Mouse (Mus musculus) thymus, postnatal 36 days (tissue): ENCODE results near the gene D430042O09Rik.

ENCODE experiments used
- DNase-seq, 2 experiments: peaks; one replicate each; pipeline ENCODE4 v3.0.0; 2022; ENCODE audit warnings: mixed read lengths in 2 of 2

D430042O09Rik gene

DNA sequence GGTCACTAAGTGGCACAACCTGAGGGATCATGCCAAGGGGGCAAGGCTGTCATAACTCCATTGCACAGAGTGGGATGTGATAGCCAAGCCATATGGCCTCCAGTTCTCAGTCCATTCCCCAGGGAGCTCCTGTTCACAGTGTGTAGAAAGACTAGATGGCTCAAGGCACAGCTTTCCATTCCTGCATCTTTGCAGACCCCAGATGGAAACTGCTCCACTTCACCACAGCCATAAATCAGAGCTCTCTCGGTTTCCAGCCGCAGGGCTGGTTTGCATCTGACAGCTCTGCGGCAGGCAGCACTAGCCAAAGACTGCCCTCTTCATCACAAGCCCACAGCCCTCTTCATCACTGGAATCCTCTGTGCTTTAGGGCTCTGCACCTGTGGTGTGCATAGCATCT, 108.0 kb downstream of the D430042O09Rik start:
- DNase-seq: no peak

- DNase-seq: no peak
These were observed 110.6 kb downstream of the D430042O09Rik start for GRCm38 (mm10) chr7:125818301-125818712.

- no peak for DNase-seq
These were observed 112.5 kb downstream of the D430042O09Rik start for GRCm38 (mm10) chr7:125820233-125820632.

GRCm38 (mm10) chr7:125826425-125826824, 118.7 kb downstream of the D430042O09Rik start:
- no peak for DNase-seq

GRCm38 (mm10) chr7:125826887-125827286, 119.2 kb downstream of the D430042O09Rik start:
- no peak for DNase-seq

- DNase-seq: no peak
These were observed 119.7 kb downstream of the D430042O09Rik start for GRCm38 (mm10) chr7:125827420-125827819.

- no peak for DNase-seq
These were observed 120.9 kb downstream of the D430042O09Rik start for GRCm38 (mm10) chr7:125828561-125828960.

GRCm38 (mm10) chr7:125829121-125829666, 121.5 kb downstream of the D430042O09Rik start:
- no peak for DNase-seq

DNA sequence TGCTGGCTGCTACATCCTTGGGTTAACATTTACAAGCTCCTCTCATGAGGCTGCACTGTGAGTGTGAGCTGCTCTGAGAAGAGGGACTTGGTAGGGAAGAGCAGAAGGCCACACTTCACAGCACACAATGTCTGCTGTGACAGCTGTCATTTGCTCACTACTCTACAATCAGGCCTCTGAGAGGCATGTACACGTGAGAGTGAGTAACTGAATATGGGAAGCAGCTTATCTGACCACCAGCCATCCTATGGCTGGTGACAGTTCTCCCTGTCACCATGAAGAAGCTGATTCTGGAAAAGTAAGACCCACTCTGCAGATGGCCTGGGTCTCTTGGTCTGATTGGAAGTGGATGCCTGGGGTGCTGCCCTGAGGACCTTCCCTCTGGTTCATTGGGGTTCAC, 125.1 kb downstream of the D430042O09Rik start:
- DNase-seq: no peak

DNA sequence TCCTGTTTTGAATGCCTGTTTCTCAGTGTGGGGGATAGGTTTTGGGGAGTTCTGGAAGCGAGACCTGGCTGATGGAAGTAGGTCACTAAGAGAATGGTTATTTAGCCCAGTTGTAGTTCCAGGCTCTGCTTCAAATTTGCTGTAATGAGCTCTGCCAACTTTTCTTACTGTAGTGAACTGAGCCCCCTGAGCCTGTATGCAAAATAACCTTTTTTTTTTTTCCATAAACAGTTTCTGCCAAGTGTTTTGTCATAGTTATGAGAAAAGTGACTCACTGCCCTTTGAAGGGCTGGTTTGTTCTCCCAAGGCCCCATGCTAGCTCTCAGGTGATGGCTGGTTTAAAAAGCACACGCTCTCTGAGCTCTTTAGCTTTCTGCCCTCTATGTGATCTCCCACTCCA, 125.8 kb downstream of the D430042O09Rik start:
- no peak for DNase-seq

DNA sequence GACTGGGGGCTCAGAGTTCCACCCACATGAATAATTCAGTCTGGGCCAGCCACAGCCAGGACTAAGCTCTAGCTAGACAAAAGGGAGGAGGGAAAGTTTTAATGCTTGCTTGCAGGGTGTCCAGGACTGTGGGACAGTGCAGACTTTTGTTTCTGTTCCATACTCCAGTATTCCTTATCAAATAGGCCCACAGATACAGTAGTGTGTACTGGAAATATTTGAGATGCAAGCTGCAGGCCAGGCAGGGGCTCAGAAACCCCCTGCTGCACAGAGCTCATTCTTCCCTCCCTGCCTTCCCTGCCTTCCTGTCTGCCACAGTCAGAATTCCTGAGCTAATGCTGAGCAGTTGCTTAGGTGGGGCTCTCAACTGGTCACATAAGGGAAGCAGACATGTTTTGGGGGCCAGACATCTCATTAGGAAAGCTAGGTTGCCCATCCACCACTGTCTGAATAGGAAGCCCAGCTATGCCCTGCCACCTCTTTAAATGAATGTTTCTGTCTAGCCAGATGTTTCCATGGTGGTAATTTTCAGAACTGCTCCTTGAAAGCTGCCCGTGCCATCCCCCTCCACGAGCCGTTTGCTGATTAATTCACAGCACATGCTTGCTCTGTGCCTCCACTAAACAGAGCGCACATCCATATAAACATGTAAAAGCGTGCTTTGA, 130.5 kb downstream of the D430042O09Rik start:
- DNase-seq: no peak

DNA sequence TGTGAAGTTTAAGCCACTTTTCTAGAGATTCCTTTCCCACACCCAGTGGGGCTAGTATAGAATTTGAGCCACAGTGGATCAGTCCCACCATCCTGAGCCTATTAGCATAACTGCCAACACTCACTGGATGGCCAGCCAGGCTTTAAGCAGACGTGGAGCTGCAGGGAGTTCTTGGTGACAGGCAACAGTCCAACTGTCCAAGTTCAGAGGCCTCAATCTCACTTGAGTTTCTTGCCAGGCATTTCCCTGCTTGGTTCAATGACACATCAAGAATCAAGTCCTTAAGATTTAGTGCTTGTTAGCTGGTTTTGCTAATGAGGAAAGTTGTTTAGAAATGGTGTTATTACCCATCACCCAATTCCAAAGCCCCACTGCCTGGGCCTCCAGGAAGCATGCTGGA, 137.9 kb downstream of the D430042O09Rik start:
- no peak for DNase-seq

- no peak for DNase-seq
These were observed 139.3 kb downstream of the D430042O09Rik start for GRCm38 (mm10) chr7:125846866-125847527.

GRCm38 (mm10) chr7:125847528-125847866, 139.8 kb downstream of the D430042O09Rik start:
- no peak for DNase-seq

DNA sequence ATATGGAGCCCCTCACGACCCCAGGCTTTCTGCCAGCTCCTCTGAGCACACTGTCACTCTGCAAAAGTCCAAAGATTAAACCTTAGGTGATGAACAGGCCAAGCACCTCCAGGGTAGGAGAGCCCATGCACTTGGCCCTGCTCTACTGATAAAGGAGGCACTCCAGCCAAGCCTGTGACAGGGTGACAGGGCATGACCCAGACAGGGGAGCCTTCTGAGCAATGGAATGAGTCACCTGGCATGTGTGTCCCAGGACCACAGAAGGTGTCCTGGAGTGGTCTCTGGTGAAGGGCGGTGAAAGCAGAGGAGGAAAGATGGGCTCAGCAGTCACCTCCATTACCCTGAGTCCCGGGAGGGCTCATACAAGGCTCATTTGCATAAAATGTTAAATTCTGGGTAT, 151.9 kb downstream of the D430042O09Rik start:
- DNase-seq: no peak

DNA sequence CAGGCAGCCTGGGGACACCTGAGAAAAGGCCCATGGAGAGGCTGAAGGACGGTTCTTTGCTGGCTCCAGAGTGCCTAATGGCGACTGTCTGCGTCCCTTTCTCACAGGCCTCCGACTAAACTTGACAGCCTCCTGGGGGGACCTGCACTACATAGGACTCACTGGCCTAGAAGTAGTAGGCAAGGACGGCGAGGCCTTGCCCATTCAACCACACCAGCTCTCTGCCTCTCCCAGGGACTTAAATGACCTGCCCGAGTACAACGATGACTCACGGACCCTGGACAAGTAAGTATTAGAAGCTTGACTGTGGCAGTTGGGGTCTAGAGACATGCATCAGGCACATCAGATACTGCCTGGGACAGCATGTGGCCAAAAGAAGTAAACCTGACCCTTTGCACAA, 152.7 kb downstream of the D430042O09Rik start:
- DNase-seq: no peak

DNA sequence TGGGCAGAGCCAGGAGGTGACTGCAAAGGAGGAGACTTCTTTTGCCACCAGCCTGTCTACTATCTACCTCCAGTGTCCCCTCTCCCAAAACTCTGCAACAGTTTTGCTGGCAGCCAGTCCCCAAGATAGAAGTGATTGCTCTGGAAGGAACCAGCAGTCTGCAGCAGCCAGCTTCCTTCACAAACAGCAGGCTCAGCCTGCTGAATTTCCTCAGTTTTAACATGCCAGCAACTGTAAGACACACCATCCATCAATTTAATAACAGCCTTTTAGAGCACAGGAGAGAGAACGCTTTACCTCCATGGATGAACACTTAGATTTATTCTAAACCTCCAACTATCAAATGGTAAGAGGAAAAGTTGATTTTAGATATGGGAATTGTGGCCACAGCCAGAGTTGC, 156.3 kb downstream of the D430042O09Rik start:
- DNase-seq: no peak

DNA sequence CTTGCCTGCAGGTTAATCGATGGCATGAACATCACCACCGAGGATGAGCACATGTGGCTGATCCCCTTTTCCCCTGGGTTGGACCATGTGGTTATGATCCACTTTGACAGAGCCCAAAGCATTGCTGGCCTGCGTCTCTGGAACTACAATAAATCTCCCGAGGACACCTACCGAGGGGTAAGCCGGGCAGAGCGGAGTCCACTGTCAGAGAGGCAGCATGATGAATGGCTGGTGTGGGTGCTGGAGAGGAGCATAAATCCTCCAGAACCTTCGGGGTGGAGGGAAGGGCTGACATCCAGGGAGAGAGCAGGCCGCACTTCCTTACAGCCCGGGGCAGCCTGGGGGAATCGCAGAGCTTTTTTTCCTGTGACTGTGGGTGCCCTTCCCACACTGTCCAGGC, 157.5 kb downstream of the D430042O09Rik start:
- no peak for DNase-seq

GRCm38 (mm10) chr7:125868570-125868969, 160.9 kb downstream of the D430042O09Rik start:
- DNase-seq: no peak

GRCm38 (mm10) chr7:125871404-125872201, 163.9 kb downstream of the D430042O09Rik start:
- DNase-seq: no peak

DNA sequence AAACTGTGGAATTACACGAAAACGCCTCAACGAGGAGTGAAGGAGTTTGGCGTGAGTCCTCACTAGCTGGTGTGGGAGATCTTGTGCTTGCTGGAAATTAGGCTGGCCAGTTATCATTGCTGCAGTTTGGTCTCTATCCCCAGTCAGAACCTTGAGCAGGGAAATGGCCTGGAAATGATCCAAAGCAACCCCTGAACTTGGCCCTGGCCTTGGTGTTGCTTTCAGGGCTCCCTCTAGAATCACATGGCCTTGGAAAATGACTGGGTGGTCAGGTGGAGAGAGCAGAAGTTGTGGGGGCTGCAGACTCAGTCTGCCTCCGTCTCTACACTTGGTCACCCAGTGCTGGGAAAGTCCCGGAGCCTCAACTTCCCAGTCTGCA, 164.5 kb downstream of the D430042O09Rik start:
- no peak for DNase-seq

DNA sequence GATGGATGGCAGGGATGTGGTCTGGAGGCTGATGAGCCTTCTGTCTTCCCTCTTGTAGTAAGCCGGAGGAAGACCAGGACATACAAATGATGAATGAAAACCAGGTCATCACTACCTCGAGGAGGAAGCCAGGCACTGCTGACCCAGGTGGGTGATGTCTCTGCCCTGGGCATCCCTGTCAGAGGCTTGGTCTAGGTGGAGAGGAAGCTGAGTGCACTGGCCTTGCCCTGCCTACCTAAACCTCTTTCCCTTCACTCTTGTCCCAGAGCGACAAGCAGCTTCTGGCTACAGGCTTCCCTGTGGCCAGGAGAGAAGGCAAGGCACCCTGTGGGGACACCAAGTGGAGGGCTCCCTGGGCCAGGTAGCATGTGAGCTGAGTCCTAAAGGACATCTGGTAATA, 165.2 kb downstream of the D430042O09Rik start:
- DNase-seq: no peak

DNA sequence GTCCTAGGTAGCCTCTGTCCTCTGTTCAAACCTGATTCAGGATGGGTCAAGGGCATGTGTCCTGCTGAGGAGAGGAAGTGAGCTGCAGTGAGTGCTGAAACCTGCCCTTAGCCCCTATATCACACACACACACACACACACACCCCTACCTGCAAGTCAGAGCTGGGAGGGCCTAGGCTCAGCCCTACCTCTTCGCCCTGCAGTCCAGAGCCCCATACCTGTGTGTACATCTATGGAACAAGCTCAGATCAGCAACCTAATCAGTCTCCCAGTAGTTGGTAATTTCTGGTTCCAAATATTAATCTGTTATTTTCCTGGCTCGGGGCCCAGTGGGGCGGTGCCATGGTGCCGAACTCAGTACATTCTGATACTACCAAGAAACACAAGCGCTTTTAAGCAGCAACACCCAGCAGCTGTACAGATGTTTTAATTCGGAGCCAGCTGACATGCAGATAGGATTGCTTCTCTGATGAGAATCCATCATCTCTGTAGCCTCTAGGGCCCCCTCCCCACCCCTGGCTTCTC, 166.3 kb downstream of the D430042O09Rik start:
- no peak for DNase-seq
